Mouse (Mus musculus): ENCODE measurements at regions not wholly inside any gene's neighbourhood (a gene's known extent, or its start where the extent isn't known, plus 50 kb on each side); places are given as distances from the start of the nearest gene placed in this dataset.

DNA sequence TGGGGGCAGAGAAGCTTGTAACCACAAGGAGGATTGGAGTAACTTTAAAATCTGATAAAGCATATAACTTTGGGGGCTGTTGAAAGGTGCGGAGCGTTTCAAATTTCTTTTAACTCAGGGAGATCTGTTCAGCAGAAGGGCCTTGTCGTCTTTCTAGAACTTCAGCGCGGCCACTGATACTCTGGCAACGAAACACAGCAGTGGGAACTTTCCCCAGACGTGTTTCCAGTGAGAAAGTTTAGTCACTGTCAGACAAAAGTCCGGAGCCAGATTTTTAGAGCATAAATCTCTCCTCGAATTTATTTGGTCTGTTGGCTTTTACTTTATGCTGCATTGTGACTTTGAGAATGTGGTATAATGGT lies 228.5 kb upstream of the Nr2f1 start:
- H3K36me3 ChIP-seq (ENCODE audit: control insufficient read depth, insufficient read depth, low read length): no peaks in the 10 kb centered on the region
- peak overlapping the region; percentile 34; the same call in 1 of the 2 replicates for H3K27ac ChIP-seq (replicated peaks; ENCODE audit: low read depth, low read length)
- H3K9ac ChIP-seq (ENCODE audit: low read depth, low read length, severe bottlenecking): no peak overlapping the region
- no peaks in the 10 kb centered on the region for H3K9me3 ChIP-seq (ENCODE audit: control insufficient read depth, low read length)
- peaks cover 15% of the 10 kb centered on the region for H3K4me1 ChIP-seq (ENCODE audit: control insufficient read depth, insufficient read depth, low read length)
- no peaks in the 10 kb centered on the region for H3K27me3 ChIP-seq (ENCODE audit: control insufficient read depth, insufficient read depth, low read length)
- H3K4me2 ChIP-seq (replicated peaks; ENCODE audit: low read depth, low read length, severe bottlenecking): peak overlapping the region; percentile 41
- DNase-seq (ENCODE audit: low spot score): peak; percentile 26
- ATAC-seq (ENCODE audit: low FRiP score, low read depth): no peak
- TF ChIP-seq POLR2A (IDR thresholded peaks at IDR 0.05; ENCODE audit: borderline replicate concordance, extremely low read depth, insufficient read depth, insufficient read length): no peak
- no peak overlapping the region for H3K4me3 ChIP-seq (replicated peaks; ENCODE audit: low read length)
- 9% methylated on average over 9 of the region's 9 CpGs for WGBS

- Histone ChIP-seq H3K4me2 (replicated peaks; ENCODE audit: low read depth, low read length, severe bottlenecking) (peak overlapping the region; percentile 41), H3K27me3 (ENCODE audit: control insufficient read depth, insufficient read depth, low read length) (no peaks in the 10 kb centered on the region), H3K36me3 (ENCODE audit: control insufficient read depth, insufficient read depth, low read length) (no peaks in the 10 kb centered on the region), H3K9me3 (ENCODE audit: control insufficient read depth, low read length) (no peaks in the 10 kb centered on the region), H3K27ac (replicated peaks; ENCODE audit: low read depth, low read length) (peak overlapping the region; percentile 34; the same call in 1 of the 2 replicates), H3K4me1 (ENCODE audit: control insufficient read depth, insufficient read depth, low read length) (peaks cover 15% of the 10 kb centered on the region), H3K4me3 (replicated peaks; ENCODE audit: low read length) (peak overlapping the region; percentile 18), H3K9ac (ENCODE audit: low read depth, low read length, severe bottlenecking) (peak overlapping the region; percentile 28; the same call in 1 of the 2 replicates)
- no peak for TF ChIP-seq POLR2A (IDR thresholded peaks at IDR 0.05; ENCODE audit: borderline replicate concordance, extremely low read depth, insufficient read depth, insufficient read length)
- peak; percentile 82 for ATAC-seq (ENCODE audit: low FRiP score, low read depth)
- peak; percentile 30 for DNase-seq (ENCODE audit: low spot score)
- WGBS: 14% methylated on average over 24 of the region's 24 CpGs
These were observed 227.9 kb upstream of the Nr2f1 start for GRCm38 (mm10) chr13:78427141-78428083.

DNA sequence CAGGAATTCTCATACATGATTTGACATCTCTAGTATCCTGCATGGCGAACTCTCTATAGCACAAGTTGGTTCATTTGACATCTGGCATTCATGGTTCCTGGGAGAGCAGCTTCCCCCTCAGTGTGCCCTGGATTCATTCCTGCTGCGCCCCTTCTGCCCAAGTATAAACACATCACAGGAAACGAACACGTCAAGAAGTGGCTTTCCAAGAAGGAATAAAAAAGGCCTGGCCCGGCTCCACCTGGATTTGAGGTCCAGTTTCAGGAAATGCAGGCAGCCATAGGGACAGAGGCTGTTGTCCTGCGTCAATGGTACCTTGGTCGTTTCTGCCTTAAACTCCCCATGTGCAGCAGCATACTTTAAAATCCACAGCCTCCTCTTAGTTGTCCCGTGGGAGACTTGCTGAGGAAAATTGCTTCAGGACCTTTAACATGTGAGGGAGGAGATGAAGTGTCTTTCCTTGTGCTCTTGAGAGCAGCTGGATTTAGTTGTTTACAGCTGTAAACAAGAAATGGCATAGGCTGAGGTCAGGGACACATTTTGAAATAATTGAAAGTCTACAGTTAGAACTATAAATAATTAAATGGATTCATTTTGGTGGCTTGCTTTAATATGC lies 226.9 kb upstream of the Nr2f1 start:
- H3K4me2 ChIP-seq (replicated peaks; ENCODE audit: low read depth, low read length, severe bottlenecking): peak overlapping the region; percentile 41
- H3K9me3 ChIP-seq (ENCODE audit: control insufficient read depth, low read length): no peaks in the 10 kb centered on the region
- H3K36me3 ChIP-seq (ENCODE audit: control insufficient read depth, insufficient read depth, low read length): no peaks in the 10 kb centered on the region
- TF ChIP-seq POLR2A (IDR thresholded peaks at IDR 0.05; ENCODE audit: borderline replicate concordance, extremely low read depth, insufficient read depth, insufficient read length): no peak
- no peaks in the 10 kb centered on the region for H3K27me3 ChIP-seq (ENCODE audit: control insufficient read depth, insufficient read depth, low read length)
- no peak overlapping the region for H3K4me3 ChIP-seq (replicated peaks; ENCODE audit: low read length)
- H3K27ac ChIP-seq (replicated peaks; ENCODE audit: low read depth, low read length): no peak overlapping the region
- DNase-seq (ENCODE audit: low spot score) (peak; percentile 23), ATAC-seq (ENCODE audit: low FRiP score, low read depth) (no peak; the same call in 1 of the 2 replicates)
- peaks cover 15% of the 10 kb centered on the region for H3K4me1 ChIP-seq (ENCODE audit: control insufficient read depth, insufficient read depth, low read length)
- H3K9ac ChIP-seq (ENCODE audit: low read depth, low read length, severe bottlenecking): no peak overlapping the region
- WGBS: 17% methylated on average over 8 of the region's 8 CpGs

DNA sequence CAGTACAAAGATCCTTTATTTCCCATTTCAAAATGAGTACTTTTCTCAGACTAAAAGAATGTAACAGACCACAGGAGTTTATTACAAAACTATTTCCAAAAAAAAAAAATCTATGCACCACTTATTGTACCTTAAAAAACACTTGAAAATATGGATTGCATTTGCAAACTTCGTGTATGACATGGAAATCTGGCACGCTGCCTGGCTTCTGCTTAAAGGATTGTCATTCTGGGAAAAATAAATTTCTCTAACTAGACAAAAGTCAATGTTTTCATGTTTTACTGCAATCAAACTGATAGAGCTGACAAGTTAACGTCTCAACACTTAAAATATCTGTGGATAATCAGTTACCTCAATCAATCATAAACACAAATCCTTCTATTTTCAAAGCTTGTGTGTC lies 205.5 kb upstream of the Nr2f1 start:
- no peaks in the 10 kb centered on the region for H3K9me3 ChIP-seq (ENCODE audit: control insufficient read depth, low read length)
- no peak overlapping the region for H3K4me2 ChIP-seq (replicated peaks; ENCODE audit: low read depth, low read length, severe bottlenecking)
- no peaks in the 10 kb centered on the region for H3K27me3 ChIP-seq (ENCODE audit: control insufficient read depth, insufficient read depth, low read length)
- ATAC-seq (ENCODE audit: low FRiP score, low read depth) (no peak), DNase-seq (ENCODE audit: low spot score) (peak; percentile 52)
- H3K4me1 ChIP-seq (ENCODE audit: control insufficient read depth, insufficient read depth, low read length): no peaks in the 10 kb centered on the region
- WGBS: 46% methylated on average over 3 of the region's 3 CpGs
- TF ChIP-seq POLR2A (IDR thresholded peaks at IDR 0.05; ENCODE audit: borderline replicate concordance, extremely low read depth, insufficient read depth, insufficient read length): no peak
- H3K36me3 ChIP-seq (ENCODE audit: control insufficient read depth, insufficient read depth, low read length): no peaks in the 10 kb centered on the region
- no peak overlapping the region for H3K9ac ChIP-seq (ENCODE audit: low read depth, low read length, severe bottlenecking)
- no peak overlapping the region for H3K27ac ChIP-seq (replicated peaks; ENCODE audit: low read depth, low read length)
- H3K4me3 ChIP-seq (replicated peaks; ENCODE audit: low read length): no peak overlapping the region

- no peak overlapping the region for H3K27ac ChIP-seq (replicated peaks; ENCODE audit: low read depth, low read length)
- no peaks in the 10 kb centered on the region for H3K9me3 ChIP-seq (ENCODE audit: control insufficient read depth, low read length)
- no peak overlapping the region for H3K4me3 ChIP-seq (replicated peaks; ENCODE audit: low read length)
- ATAC-seq (ENCODE audit: low FRiP score, low read depth): no peak
- TF ChIP-seq POLR2A (IDR thresholded peaks at IDR 0.05; ENCODE audit: borderline replicate concordance, extremely low read depth, insufficient read depth, insufficient read length): no peak
- no peak overlapping the region for H3K9ac ChIP-seq (ENCODE audit: low read depth, low read length, severe bottlenecking)
- H3K4me1 ChIP-seq (ENCODE audit: control insufficient read depth, insufficient read depth, low read length): no peaks in the 10 kb centered on the region
- H3K36me3 ChIP-seq (ENCODE audit: control insufficient read depth, insufficient read depth, low read length): no peaks in the 10 kb centered on the region
- no peak for DNase-seq (ENCODE audit: low spot score)
- no peak overlapping the region for H3K4me2 ChIP-seq (replicated peaks; ENCODE audit: low read depth, low read length, severe bottlenecking)
- WGBS: 58% methylated on average over 2 of the region's 2 CpGs
- H3K27me3 ChIP-seq (ENCODE audit: control insufficient read depth, insufficient read depth, low read length): no peaks in the 10 kb centered on the region
These were observed 184.2 kb upstream of the Nr2f1 start for GRCm38 (mm10) chr13:78383761-78384160.

Measured in limb, embryonic 14.5 days (tissue).